Mouse (Mus musculus) kidney, adult 2 months (tissue): Measurements from ENCODE around the gene Cd36. TPM values are rescaled to one million over a fixed set of nuclear protein-coding genes. Genes with fewer than 3 reads are reported as not detected.

ENCODE experiments used
- DNase-seq: peaks from one replicate; pipeline ENCODE4 v3.0.0; 2021
- H3K27ac ChIP-seq: fragments of 200-500 bp; 2 replicates; pipeline ENCODE4 v1.5.1; 2012; ENCODE audit warnings: low read depth, low read length, control low read depth, inconsistent platforms; ENCODE audit not compliant: insufficient read depth
- H3K27me3 ChIP-seq: fragments of 200-500 bp; replicated peaks from 2 replicates; pipeline ENCODE4 v1.6.1; 2012; ENCODE audit warnings: mild to moderate bottlenecking, moderate library complexity, low read length, inconsistent platforms; ENCODE audit not compliant: control insufficient read depth, insufficient read depth
- H3K36me3 ChIP-seq: fragments of 200-500 bp; 2 replicates; pipeline ENCODE4 v1.6.1; 2012; ENCODE audit warnings: mild to moderate bottlenecking, moderate library complexity, low read length, inconsistent platforms; ENCODE audit not compliant: control insufficient read depth, insufficient read depth
- H3K4me1 ChIP-seq: fragments of 200-500 bp; 2 replicates; pipeline ENCODE4 v1.6.1; 2011; ENCODE audit warnings: low read length; ENCODE audit not compliant: control insufficient read depth, insufficient read depth
- H3K4me3 ChIP-seq: fragments of 200-500 bp; 2 replicates; pipeline ENCODE4 v1.5.1; 2011; ENCODE audit warnings: mild to moderate bottlenecking, low read depth, low read length, control low read depth; ENCODE audit not compliant: insufficient read depth
- CTCF ChIP-seq: fragments of 200-500 bp; conservative IDR thresholded peaks from 2 replicates; pipeline ENCODE4 v1.5.1; 2011; ENCODE audit warnings: low read depth, mild to moderate bottlenecking, control low read depth, low read length, moderate library complexity, mixed read lengths; ENCODE audit not compliant: insufficient read depth, insufficient read length
- POLR2A ChIP-seq: fragments of 200-500 bp; IDR thresholded peaks from one replicate; pipeline ENCODE4 v1.6.1; 2011; ENCODE audit warnings: low read depth, low read length, control low read depth
- WGBS: fragments of 180-500 bp; shearing (Covaris S2); methylation state at CpG from one replicate; pipeline ENCODE4 v1.1.7; 2018; 5-methylcytosine and 5-hydroxymethylcytosine counted together
- polyA plus RNA-seq: library from polyadenylated mRNA; depleted of rRNA; stranded (reverse); fragments of >200 nt; gene quantifications from 2 replicates; pipeline ENCODE4 v1.2.3, GENCODE M21; 2012; rRNA removed

Gene Cd36
- polyA plus RNA-seq, 1 experiment: 43.8 TPM

- WGBS: 28% methylated on average over 5 of the region's 5 CpGs
Observed at GRCm38 (mm10) chr5:17747143-17747542, 141.5 kb downstream of the Cd36 start.

GRCm38 (mm10) chr5:17746520-17746919 is 142.1 kb downstream of the Cd36 start:
- H3K4me1 ChIP-seq: no peaks in the 10 kb centered on the region
- H3K27ac ChIP-seq: no peak overlapping the region
- no peak for DNase-seq
- no peaks in the 10 kb centered on the region for H3K36me3 ChIP-seq
- H3K4me3 ChIP-seq: no peak overlapping the region
- TF ChIP-seq POLR2A (no peak), CTCF (no peak)
- H3K27me3 ChIP-seq: no peaks in the 10 kb centered on the region

More at GRCm38 (mm10) chr5:17747143-17747542, 141.5 kb downstream of the Cd36 start:
- H3K27ac ChIP-seq: no peak overlapping the region
- peak; percentile 4 for DNase-seq
- no peak overlapping the region for H3K4me3 ChIP-seq
- TF ChIP-seq POLR2A (no peak), CTCF (no peak)
- H3K27me3 ChIP-seq: no peaks in the 10 kb centered on the region
- H3K36me3 ChIP-seq: no peaks in the 10 kb centered on the region
- no peaks in the 10 kb centered on the region for H3K4me1 ChIP-seq

GRCm38 (mm10) chr5:17739805-17740204 is 148.8 kb downstream of the Cd36 start:
- no peaks in the 10 kb centered on the region for H3K36me3 ChIP-seq
- no peak for TF ChIP-seq POLR2A
- TF ChIP-seq CTCF: no peak
- no peak overlapping the region for H3K4me3 ChIP-seq
- 48% methylated on average over 3 of the region's 3 CpGs for WGBS
- peak; percentile 2 for DNase-seq
- H3K27me3 ChIP-seq: no peaks in the 10 kb centered on the region
- no peaks in the 10 kb centered on the region for H3K4me1 ChIP-seq
- H3K27ac ChIP-seq: no peak overlapping the region

Other genes with a start within 250 kb of the Cd36 start
- not detected in 2 replicates for gene Gnat3, start 73.7 kb upstream of the Cd36 start, polyA plus RNA-seq